Mouse (Mus musculus): ENCODE measurements around the gene Zfp219.

- TF ChIP-seq ZKSCAN1 (IDR thresholded peaks at IDR 0.05; ENCODE audit: low read depth, low read length) (no peak), ZNF384 (IDR thresholded peaks at IDR 0.05; ENCODE audit: low read depth, low read length) (no peak), TCF12 (IDR thresholded peaks at IDR 0.05; ENCODE audit: low read depth, low read length) (no peak), MEF2A (IDR thresholded peaks at IDR 0.05; ENCODE audit: extremely low read depth, insufficient replicate concordance, low read depth, low read length, poor library complexity, severe bottlenecking) (no peak), E2F4 (IDR thresholded peaks at IDR 0.05; ENCODE audit: borderline replicate concordance, low read depth, low read length) (no peak), NELFE (IDR thresholded peaks at IDR 0.05; ENCODE audit: low read depth, low read length) (no peak), JUND (IDR thresholded peaks at IDR 0.05; ENCODE audit: low read depth, low read length) (no peak), MAX (IDR thresholded peaks at IDR 0.05; ENCODE audit: low read length) (no peak), POLR2A (IDR thresholded peaks at IDR 0.05; ENCODE audit: control insufficient read depth in 1 of 2, insufficient read depth in 1 of 2, low read depth in 1 of 2, low read length in 2 of 2, poor library complexity in 1 of 2) (no peak), CTCF (IDR thresholded peaks at IDR 0.05 in 2 of 3, conservative IDR thresholded peaks at IDR 0.05 in 1 of 3; ENCODE audit: control insufficient read depth in 1 of 3, insufficient read depth in 1 of 3, low read depth in 2 of 3, low read length in 3 of 3, poor library complexity in 1 of 3, severe bottlenecking in 1 of 3) (no peak), GATA1 (IDR thresholded peaks at IDR 0.05; ENCODE audit: low read depth, low read length) (no peak), CHD2 (IDR thresholded peaks at IDR 0.05; ENCODE audit: low read length) (no peak), MAZ (IDR thresholded peaks at IDR 0.05; ENCODE audit: low read depth, low read length) (no peak), MAFK (IDR thresholded peaks at IDR 0.05; ENCODE audit: borderline replicate concordance, low read depth, low read length) (no peak)
These were observed 41.3 kb downstream of the Zfp219 start for GRCm38 (mm10) chr14:51979252-51979651.

All from MEL (cell line).